Mouse (Mus musculus) bone marrow macrophage, adult 2 months (primary cell): ENCODE results near the gene Bach2.

Experiments
- CTCF ChIP-seq: IDR thresholded peaks from 2 replicates; pipeline ENCODE4 v1.5.1; 2012; ENCODE audit warnings: low read depth, mild to moderate bottlenecking, low read length, moderate library complexity
- POLR2A ChIP-seq: IDR thresholded peaks from 2 replicates; pipeline ENCODE4 v1.6.1; 2012; ENCODE audit warnings: mild to moderate bottlenecking, low read depth, low read length, borderline replicate concordance

GRCm38 (mm10) chr4:32334765-32335164 is 96.2 kb downstream of the Bach2 start:
- TF ChIP-seq CTCF (no peak), POLR2A (no peak)
